Comparison of ENCODE assay signal across 13 mouse cellular contexts in the genomic region with DNA sequence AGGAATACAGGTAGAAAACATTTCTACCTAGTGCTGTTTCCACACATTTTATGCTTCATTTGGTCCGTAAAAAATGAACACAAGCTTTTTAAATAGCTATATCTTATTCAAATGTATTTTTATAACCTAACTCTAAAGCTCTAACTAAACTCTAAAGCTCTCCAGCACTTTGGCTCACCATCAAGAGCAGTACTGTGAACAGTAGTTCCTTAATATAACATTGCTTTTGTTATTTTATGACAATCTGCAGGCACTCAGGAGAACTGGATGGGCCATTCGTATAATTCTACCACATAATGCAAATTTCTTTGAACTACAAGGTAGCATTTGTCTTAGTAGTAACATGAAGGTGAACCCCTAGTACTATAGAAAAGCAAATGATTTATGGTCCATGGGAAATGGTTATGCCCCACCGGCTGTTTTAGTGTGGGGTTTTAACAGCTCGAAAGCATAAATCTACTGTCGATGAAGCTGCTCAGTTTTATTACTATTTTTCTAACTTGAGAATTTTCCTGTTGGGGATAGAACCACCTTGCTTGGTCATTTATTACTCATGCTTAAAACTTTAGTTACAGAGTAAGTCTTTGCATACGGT.
"Had no signal": no experiment of that assay in that cellular context is flagged by ENCODE, and none has a peak within 500 bp of the region (broad histone marks: within the 10 kb centered on the region; RNA-seq: fewer than 3 reads in every experiment).

No protein-coding gene starts in this region.

- H3K4me3 ChIP-seq: intestine, embryonic 15.5 days; kidney, embryonic 15.5 days; left cerebral cortex, adult 2 months; midbrain, embryonic 13.5 days; myocyte had no signal

- H3K9me3 ChIP-seq: intestine, embryonic 15.5 days; kidney, embryonic 15.5 days; midbrain, embryonic 13.5 days had no signal

- H3K9ac ChIP-seq: intestine, embryonic 15.5 days; kidney, embryonic 15.5 days; liver, embryonic 14.5 days; midbrain, embryonic 13.5 days had no signal

- H3K4me1 ChIP-seq: intestine, embryonic 15.5 days; kidney, embryonic 15.5 days; midbrain, embryonic 13.5 days had no signal

- DNase-seq: kidney, adult 18-20 months; kidney, postnatal 4 days; lung, adult 18-20 months; retina, postnatal 1 day; right cerebral cortex, postnatal 14 days; thymus, postnatal 4 days had no signal

- ATAC-seq: intestine, embryonic 15.5 days; midbrain, embryonic 13.5 days had no signal

- H3K36me3 ChIP-seq: intestine, embryonic 15.5 days; kidney, embryonic 15.5 days; midbrain, embryonic 13.5 days had no signal

- H3K27me3 ChIP-seq: intestine, embryonic 15.5 days; kidney, embryonic 15.5 days; midbrain, embryonic 13.5 days had no signal

- H3K4me2 ChIP-seq: intestine, embryonic 15.5 days; kidney, embryonic 15.5 days; midbrain, embryonic 13.5 days had no signal

- H3K27ac ChIP-seq: intestine, embryonic 15.5 days; kidney, embryonic 15.5 days; left cerebral cortex, adult 2 months; liver, embryonic 14.5 days; midbrain, embryonic 13.5 days; stomach, postnatal 0 days had no signal
